Mouse (Mus musculus): ENCODE data around the gene Galc.
A peak's percentile ranks its signal among the peaks of the same experiment; 100 is the strongest.

Gene Galc

GRCm38 (mm10) chr12:98258845-98259517 lies at the start of gene Galc:
Gene Galc (minus strand): TSS chr12:98259459.
- DNase-seq (ENCODE audit: low spot score in 2 of 2) = peak; percentile 87 to 89

GRCm38 (mm10) chr12:98307179-98307915 lies 48.1 kb upstream of the Galc start:
- DNase-seq (ENCODE audit: low spot score in 2 of 2) = peak in 1 of 2 experiments; percentile 5

GRCm38 (mm10) chr12:98303013-98303412 lies 43.8 kb upstream of the Galc start:
- DNase-seq (ENCODE audit: low spot score in 2 of 2) = no peak

- no peak for DNase-seq (ENCODE audit: low spot score in 2 of 2)
Observed at GRCm38 (mm10) chr12:98301980-98302379, 42.7 kb upstream of the Galc start.

- DNase-seq (ENCODE audit: low spot score in 2 of 2) = peak; percentile 9 to 21
Observed at GRCm38 (mm10) chr12:98294241-98294640, 35.0 kb upstream of the Galc start.

GRCm38 (mm10) chr12:98292278-98292677 lies 33.0 kb upstream of the Galc start:
- DNase-seq (ENCODE audit: low spot score in 2 of 2) = no peak

- no peak for DNase-seq (ENCODE audit: low spot score in 2 of 2)
Observed at GRCm38 (mm10) chr12:98290475-98290874, 31.2 kb upstream of the Galc start.

GRCm38 (mm10) chr12:98284477-98284876 lies 25.2 kb upstream of the Galc start:
- no peak for DNase-seq (ENCODE audit: low spot score in 2 of 2)

GRCm38 (mm10) chr12:98283487-98283860 lies 24.2 kb upstream of the Galc start:
- DNase-seq (ENCODE audit: low spot score in 2 of 2) = no peak

GRCm38 (mm10) chr12:98282776-98283486 lies 23.7 kb upstream of the Galc start:
- DNase-seq (ENCODE audit: low spot score in 2 of 2) = peak; percentile 48 to 56

- DNase-seq (ENCODE audit: low spot score in 2 of 2) = no peak
Observed at GRCm38 (mm10) chr12:98280996-98281395, 21.7 kb upstream of the Galc start.

GRCm38 (mm10) chr12:98280530-98280929 lies 21.3 kb upstream of the Galc start:
- peak; percentile 81 to 86 for DNase-seq (ENCODE audit: low spot score in 2 of 2)

- DNase-seq (ENCODE audit: low spot score in 2 of 2) = no peak
Observed at GRCm38 (mm10) chr12:98272433-98272832, 13.2 kb upstream of the Galc start.

- no peak for DNase-seq (ENCODE audit: low spot score in 2 of 2)
Observed at GRCm38 (mm10) chr12:98270810-98271566, 11.7 kb upstream of the Galc start.

- DNase-seq (ENCODE audit: low spot score in 2 of 2) = no peak
Observed at GRCm38 (mm10) chr12:98269791-98270745, 10.8 kb upstream of the Galc start.

GRCm38 (mm10) chr12:98268441-98269369 lies 9.4 kb upstream of the Galc start, which contains the start of gene Gpr65:
Gene Gpr65 (plus strand): TSS chr12:98268635.
- no peak for DNase-seq (ENCODE audit: low spot score in 2 of 2)

GRCm38 (mm10) chr12:98265697-98266096 lies 6.4 kb upstream of the Galc start:
- no peak for DNase-seq (ENCODE audit: low spot score in 2 of 2)

- DNase-seq (ENCODE audit: low spot score in 2 of 2) = no peak
Observed at GRCm38 (mm10) chr12:98259518-98259852, 226 bp upstream of the Galc start.

GRCm38 (mm10) chr12:98258371-98258844 lies 851 bp downstream of the Galc start:
- peak in 1 of 2 experiments; percentile 17 for DNase-seq (ENCODE audit: low spot score in 2 of 2)
